Mouse (Mus musculus): ENCODE measurements at regions not wholly inside any gene's neighbourhood (a gene's known extent, or its start where the extent isn't known, plus 50 kb on each side); places are given as distances from the start of the nearest gene placed in this dataset.

- DNase-seq (ENCODE audit: low spot score): no peak
Observed at GRCm38 (mm10) chr4:131488246-131488645, 349.8 kb downstream of the Ptpru start.

- no peak for DNase-seq (ENCODE audit: low spot score)
Observed at GRCm38 (mm10) chr4:131489056-131489455, 349.0 kb downstream of the Ptpru start.

- no peak for DNase-seq (ENCODE audit: low spot score)
Observed at GRCm38 (mm10) chr4:131491960-131492359, 346.1 kb downstream of the Ptpru start.

- no peak for DNase-seq (ENCODE audit: low spot score)
Observed at GRCm38 (mm10) chr4:131493726-131494125, 344.4 kb downstream of the Ptpru start.

GRCm38 (mm10) chr4:131496900-131497299 lies 341.2 kb downstream of the Ptpru start:
- no peak for DNase-seq (ENCODE audit: low spot score)

GRCm38 (mm10) chr4:131500928-131501650 lies 337.0 kb downstream of the Ptpru start:
- DNase-seq (ENCODE audit: low spot score): no peak

GRCm38 (mm10) chr4:131508154-131508553 lies 329.9 kb downstream of the Ptpru start:
- no peak for DNase-seq (ENCODE audit: low spot score)

GRCm38 (mm10) chr4:131511586-131511985 lies 326.5 kb downstream of the Ptpru start:
- no peak for DNase-seq (ENCODE audit: low spot score)

- DNase-seq (ENCODE audit: low spot score): no peak
Observed at GRCm38 (mm10) chr4:131512768-131513167, 325.3 kb downstream of the Ptpru start.

GRCm38 (mm10) chr4:131520636-131521306 lies 317.3 kb downstream of the Ptpru start:
- DNase-seq (ENCODE audit: low spot score): no peak

GRCm38 (mm10) chr4:131521307-131521651 lies 316.8 kb downstream of the Ptpru start:
- no peak for DNase-seq (ENCODE audit: low spot score)

GRCm38 (mm10) chr4:131525236-131525635 lies 312.9 kb downstream of the Ptpru start:
- DNase-seq (ENCODE audit: low spot score): no peak

GRCm38 (mm10) chr4:131530491-131530890 lies 307.6 kb downstream of the Ptpru start:
- DNase-seq (ENCODE audit: low spot score): no peak

- no peak for DNase-seq (ENCODE audit: low spot score)
Observed at GRCm38 (mm10) chr4:131531003-131531402, 307.1 kb downstream of the Ptpru start.

GRCm38 (mm10) chr4:131534831-131535230 lies 303.3 kb downstream of the Ptpru start:
- DNase-seq (ENCODE audit: low spot score): no peak

- DNase-seq (ENCODE audit: low spot score): no peak
Observed at GRCm38 (mm10) chr4:131538237-131538636, 299.9 kb downstream of the Ptpru start.

GRCm38 (mm10) chr4:131546422-131547200 lies 291.5 kb downstream of the Ptpru start:
- DNase-seq (ENCODE audit: low spot score): no peak

- DNase-seq (ENCODE audit: low spot score): no peak
Observed at GRCm38 (mm10) chr4:131549581-131549980, 288.5 kb downstream of the Ptpru start.

- no peak for DNase-seq (ENCODE audit: low spot score)
Observed at GRCm38 (mm10) chr4:131558513-131558912, 279.6 kb downstream of the Ptpru start.

GRCm38 (mm10) chr4:131563851-131564250 lies 274.2 kb downstream of the Ptpru start:
- no peak for DNase-seq (ENCODE audit: low spot score)

- no peak for DNase-seq (ENCODE audit: low spot score)
Observed at GRCm38 (mm10) chr4:131565203-131565602, 272.9 kb downstream of the Ptpru start.

- DNase-seq (ENCODE audit: low spot score): no peak
Observed at GRCm38 (mm10) chr4:131567241-131567640, 270.8 kb downstream of the Ptpru start.

GRCm38 (mm10) chr4:131569156-131569555 lies 268.9 kb downstream of the Ptpru start:
- no peak for DNase-seq (ENCODE audit: low spot score)
